Mouse (Mus musculus): ENCODE results near the gene Enpp3. TPM values are rescaled to one million over a fixed set of nuclear protein-coding genes. Genes with fewer than 3 reads are reported as not detected.

The Enpp3 gene
- 7.0 and 7.9 TPM in 2 replicates for polyA plus RNA-seq (2015; fragmentation: Nextera tagmentation; extraction: Ambion mirVana)

DNA sequence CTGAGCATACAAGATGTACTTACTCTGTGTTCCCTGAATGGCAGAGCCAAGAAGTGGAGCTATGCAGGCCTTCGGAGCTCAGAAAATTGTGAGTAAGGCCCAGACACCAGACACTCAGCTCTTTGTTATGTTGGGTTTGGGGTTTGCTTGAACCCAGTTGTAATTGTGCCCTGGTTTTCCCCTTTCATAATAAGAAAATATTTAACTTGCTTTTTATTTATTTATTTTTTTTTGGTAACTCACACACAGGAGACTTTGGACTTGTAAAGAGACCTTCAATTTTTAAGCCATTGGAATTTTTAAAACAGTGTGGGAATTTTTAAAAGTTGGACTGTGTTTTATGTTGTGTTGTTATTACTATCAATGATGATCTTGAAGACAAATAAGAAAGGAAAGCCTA is at the start of gene Enpp3:
Gene Enpp3, minus strand, starts transcription at position 148 of the 400 bp plus-strand sequence.
- no peak for ATAC-seq (ENCODE audit: insufficient number of reproducible peaks, low FRiP score, low TSS enrichment, low read depth)
- Histone ChIP-seq H3K36me3 (no peaks in the 10 kb centered on the region), H3K9ac (no peak within 1 kb of the TSS), H3K4me2 (no peak within 1 kb of the TSS), H3K4me1 (no peaks in the 10 kb centered on the region), H3K9me3 (no peaks in the 10 kb centered on the region), H3K4me3 (no peak within 1 kb of the TSS), H3K27ac (no peak within 1 kb of the TSS), H3K27me3 (no peaks in the 10 kb centered on the region)
- WGBS: 83% methylated on average over 1 of the region's 1 CpGs

DNA sequence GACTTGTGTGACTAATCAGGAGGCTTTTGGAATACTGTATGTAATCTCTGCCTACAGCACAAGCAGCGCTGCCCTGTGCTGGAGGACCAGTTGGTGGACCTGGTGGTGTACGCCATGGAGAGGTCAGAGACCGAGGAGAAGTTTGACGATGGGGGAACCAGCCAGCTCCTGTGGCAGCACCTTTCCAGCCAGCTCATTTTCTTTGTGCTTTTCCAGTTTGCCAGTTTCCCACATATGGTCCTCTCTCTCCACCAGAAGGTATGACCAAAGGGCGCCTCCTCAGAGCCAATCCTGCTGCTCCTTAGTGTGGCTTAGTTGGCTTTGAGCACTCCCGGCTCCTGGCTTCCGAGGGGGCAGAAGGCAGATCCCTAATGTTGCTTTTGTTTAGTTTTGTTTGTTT is 45.7 kb upstream of the Enpp3 start:
- Histone ChIP-seq H3K27me3 (no peaks in the 10 kb centered on the region), H3K4me1 (no peaks in the 10 kb centered on the region), H3K4me2 (no peak overlapping the region), H3K9ac (no peak overlapping the region), H3K36me3 (peaks cover 74% of the 10 kb centered on the region), H3K9me3 (no peaks in the 10 kb centered on the region), H3K4me3 (no peak overlapping the region), H3K27ac (no peak overlapping the region)
- WGBS: 94% methylated on average over 7 of the region's 7 CpGs
- ATAC-seq (ENCODE audit: insufficient number of reproducible peaks, low FRiP score, low TSS enrichment, low read depth): no peak

DNA sequence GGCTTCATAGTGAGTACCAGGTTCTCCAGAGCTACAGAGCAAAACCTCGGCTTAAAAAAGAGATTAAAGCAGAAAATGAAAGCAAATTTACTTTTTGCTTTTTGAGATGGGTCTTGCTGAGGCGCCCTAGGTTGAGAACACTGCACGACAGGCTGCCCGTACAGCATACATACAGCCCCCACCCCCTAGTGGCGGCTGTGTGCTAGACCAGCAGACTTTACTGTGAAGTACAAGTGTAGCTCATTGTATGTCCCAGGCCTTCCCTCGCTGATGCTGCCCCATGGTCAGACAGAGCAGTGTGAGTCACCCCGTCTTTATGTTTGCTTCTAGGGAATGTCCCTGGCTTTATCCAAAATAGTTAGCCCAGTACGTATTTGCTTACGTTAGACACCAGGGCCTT is 43.4 kb upstream of the Enpp3 start:
- H3K27me3 ChIP-seq: no peaks in the 10 kb centered on the region
- H3K9me3 ChIP-seq: no peaks in the 10 kb centered on the region
- no peaks in the 10 kb centered on the region for H3K4me1 ChIP-seq
- no peak overlapping the region for H3K27ac ChIP-seq
- no peak overlapping the region for H3K9ac ChIP-seq
- H3K36me3 ChIP-seq: peaks cover 75% of the 10 kb centered on the region
- H3K4me2 ChIP-seq: no peak overlapping the region
- no peak overlapping the region for H3K4me3 ChIP-seq
- WGBS: 78% methylated on average over 9 of the region's 9 CpGs
- ATAC-seq (ENCODE audit: insufficient number of reproducible peaks, low FRiP score, low TSS enrichment, low read depth): no peak

DNA sequence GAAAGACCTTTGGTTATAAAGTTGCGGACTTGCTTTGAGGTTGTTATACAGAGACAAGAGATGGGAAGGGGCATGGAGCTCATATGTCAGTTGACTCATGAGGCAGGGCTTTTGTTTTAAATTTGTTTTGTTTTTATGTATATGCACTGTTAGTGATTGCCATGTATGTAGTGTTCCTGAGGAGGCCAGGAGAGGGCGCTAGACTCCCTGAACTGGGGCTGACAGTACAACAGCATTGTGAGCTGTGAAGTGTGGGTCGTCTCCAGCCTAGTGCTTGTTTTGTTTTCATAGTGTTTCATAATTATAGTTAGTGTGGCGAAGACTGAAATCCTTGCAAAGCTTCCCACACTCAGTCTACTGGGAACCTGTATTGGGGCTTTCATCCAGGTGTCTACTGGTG is 31.0 kb upstream of the Enpp3 start:
- 78% methylated on average over 4 of the region's 4 CpGs for WGBS
- ATAC-seq (ENCODE audit: insufficient number of reproducible peaks, low FRiP score, low TSS enrichment, low read depth): no peak
- H3K9ac ChIP-seq: no peak overlapping the region

DNA sequence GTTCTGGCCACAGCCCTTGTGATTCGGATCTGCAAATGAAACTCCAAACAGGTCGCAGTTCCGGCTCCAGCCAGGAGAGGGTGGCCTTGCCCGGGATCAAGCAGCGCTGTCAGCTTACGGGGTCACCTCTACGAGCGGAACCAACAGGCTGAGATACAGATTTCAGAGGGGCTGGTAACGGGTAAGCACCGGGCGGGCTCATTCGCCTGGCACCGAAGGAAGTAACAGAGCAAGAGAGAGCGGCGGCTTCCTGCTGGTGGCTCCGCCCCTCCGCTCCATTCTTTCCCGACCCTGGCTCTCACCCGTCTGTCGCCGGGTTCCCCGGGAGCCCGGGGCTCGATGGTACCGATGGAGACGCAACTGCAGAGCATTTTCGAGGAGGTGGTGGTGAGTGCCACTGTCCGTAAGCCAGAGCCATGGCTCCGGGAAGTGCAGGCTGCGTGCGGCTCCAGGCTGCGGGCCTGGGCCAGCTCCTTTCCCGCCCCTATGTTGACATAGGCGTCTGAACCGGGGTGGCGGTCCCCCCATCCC is 27.2 kb upstream of the Enpp3 start, which contains the start of gene Med23:
Gene Med23, plus strand, starts transcription at position 227 of the 531 bp plus-strand sequence.
- no peaks in the 10 kb centered on the region for H3K4me1 ChIP-seq
- H3K9me3 ChIP-seq: no peaks in the 10 kb centered on the region
- H3K36me3 ChIP-seq: peaks cover 27% of the 10 kb centered on the region
- H3K4me2 ChIP-seq: peak within 1 kb of the TSS; percentile 49
- ATAC-seq (ENCODE audit: insufficient number of reproducible peaks, low FRiP score, low TSS enrichment, low read depth): peak; percentile 99
- peak within 1 kb of the TSS; percentile 89 for H3K9ac ChIP-seq
- H3K27ac ChIP-seq: no peak within 1 kb of the TSS
- no peaks in the 10 kb centered on the region for H3K27me3 ChIP-seq
- H3K4me3 ChIP-seq: peak within 1 kb of the TSS; percentile 94
- WGBS: under 1% methylated on average over 36 of the region's 36 CpGs

More for the DNA sequence above, 31.0 kb upstream of the Enpp3 start:
- Histone ChIP-seq H3K36me3 (peaks cover 62% of the 10 kb centered on the region), H3K9me3 (no peaks in the 10 kb centered on the region), H3K27ac (no peak overlapping the region), H3K27me3 (no peaks in the 10 kb centered on the region), H3K4me1 (no peaks in the 10 kb centered on the region), H3K4me3 (no peak overlapping the region), H3K4me2 (no peak overlapping the region)

DNA sequence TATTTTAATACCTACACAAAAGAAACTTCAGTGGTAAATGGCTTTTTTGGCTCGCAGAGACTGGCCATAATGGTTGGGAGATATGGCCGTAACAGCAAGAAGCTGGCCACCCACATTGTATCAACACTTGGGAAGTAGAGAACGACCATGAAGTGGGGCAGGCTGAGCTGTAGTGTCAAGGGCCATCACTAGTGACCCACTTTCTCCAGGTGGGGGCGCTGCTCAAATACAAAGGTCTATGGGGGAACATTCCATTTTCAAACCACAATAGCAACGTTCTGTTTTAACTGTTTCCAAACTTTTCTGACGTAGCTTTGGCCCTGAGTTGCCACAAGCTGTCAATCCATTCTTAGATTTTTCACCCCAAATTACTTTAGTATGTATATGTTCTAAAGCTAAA is 21.8 kb upstream of the Enpp3 start:
- no peak overlapping the region for H3K27ac ChIP-seq
- H3K36me3 ChIP-seq: no peaks in the 10 kb centered on the region
- no peaks in the 10 kb centered on the region for H3K9me3 ChIP-seq
- no peak overlapping the region for H3K9ac ChIP-seq
- no peak overlapping the region for H3K4me3 ChIP-seq
- H3K27me3 ChIP-seq: no peaks in the 10 kb centered on the region
- WGBS: 77% methylated on average over 6 of the region's 6 CpGs
- H3K4me2 ChIP-seq: no peak overlapping the region
- H3K4me1 ChIP-seq: no peaks in the 10 kb centered on the region
- no peak for ATAC-seq (ENCODE audit: insufficient number of reproducible peaks, low FRiP score, low TSS enrichment, low read depth)

DNA sequence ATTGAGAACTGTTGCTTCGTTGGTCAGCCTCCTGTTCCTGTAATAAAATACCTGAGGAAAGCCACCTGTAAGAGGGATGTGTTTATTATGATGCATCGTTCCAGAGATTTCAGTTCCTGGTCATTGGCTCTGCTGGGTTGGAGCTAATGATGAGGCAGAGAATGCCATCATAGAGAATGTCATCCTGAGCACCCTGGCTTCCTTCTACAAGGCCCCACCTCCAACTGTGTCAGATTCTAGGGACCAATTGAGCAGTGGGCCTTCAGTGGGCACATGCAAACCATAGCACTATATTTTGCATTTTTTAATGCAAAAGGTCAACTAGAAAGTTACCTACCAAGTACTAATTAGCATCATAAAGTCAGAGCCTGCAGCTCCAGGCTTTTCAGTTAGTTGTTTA is 20.5 kb upstream of the Enpp3 start:
- no peak overlapping the region for H3K4me2 ChIP-seq
- H3K36me3 ChIP-seq: no peaks in the 10 kb centered on the region
- no peaks in the 10 kb centered on the region for H3K9me3 ChIP-seq
- no peaks in the 10 kb centered on the region for H3K4me1 ChIP-seq
- H3K27ac ChIP-seq: no peak overlapping the region
- ATAC-seq (ENCODE audit: insufficient number of reproducible peaks, low FRiP score, low TSS enrichment, low read depth): no peak
- 65% methylated on average over 2 of the region's 2 CpGs for WGBS
- no peaks in the 10 kb centered on the region for H3K27me3 ChIP-seq
- no peak overlapping the region for H3K9ac ChIP-seq
- no peak overlapping the region for H3K4me3 ChIP-seq

DNA sequence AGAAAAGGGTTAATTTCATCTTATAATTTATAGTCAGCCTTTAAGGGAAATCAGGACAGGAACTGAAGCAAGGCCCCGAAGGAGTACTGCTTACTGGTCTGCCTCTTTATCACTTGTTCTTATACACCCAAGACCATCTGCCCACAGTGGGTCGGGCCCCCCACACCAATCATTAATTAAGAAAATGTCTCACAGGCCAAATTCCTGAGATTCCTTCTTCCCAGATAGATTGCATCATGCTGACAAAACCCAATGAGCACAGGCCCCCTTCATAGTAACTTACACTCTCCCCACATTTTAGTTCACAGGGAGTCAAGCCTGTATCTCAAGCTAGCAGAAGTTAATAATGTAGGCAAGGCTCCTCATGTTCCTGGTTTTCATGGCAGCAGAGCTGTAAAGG is 625 bp downstream of the Enpp3 start:
- Histone ChIP-seq H3K4me1 (no peaks in the 10 kb centered on the region), H3K27ac (no peak overlapping the region), H3K9ac (no peak overlapping the region), H3K4me3 (no peak overlapping the region), H3K9me3 (no peaks in the 10 kb centered on the region), H3K4me2 (no peak overlapping the region), H3K36me3 (no peaks in the 10 kb centered on the region), H3K27me3 (no peaks in the 10 kb centered on the region)
- WGBS: 16% methylated on average over 2 of the region's 2 CpGs
- ATAC-seq (ENCODE audit: insufficient number of reproducible peaks, low FRiP score, low TSS enrichment, low read depth): no peak

DNA sequence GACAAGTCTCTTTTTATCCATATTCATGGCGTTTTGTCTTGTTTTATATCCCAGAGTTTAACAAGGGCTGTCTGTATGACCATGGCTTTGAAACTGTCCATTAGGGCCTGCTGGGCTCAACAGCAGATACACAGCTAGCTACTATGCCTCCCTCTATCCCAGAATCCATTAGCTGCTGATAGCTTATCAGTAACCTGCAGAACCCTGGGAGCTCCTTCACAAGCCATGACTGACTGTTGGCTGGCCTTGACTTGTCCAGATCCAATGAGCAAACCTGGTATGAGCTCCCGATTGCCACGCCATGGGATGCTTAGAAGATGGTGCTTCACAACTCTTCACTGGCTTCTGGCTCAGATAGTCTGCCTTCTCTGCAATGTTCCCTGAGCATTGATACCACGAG is 1.8 kb downstream of the Enpp3 start:
- no peaks in the 10 kb centered on the region for H3K36me3 ChIP-seq
- peaks cover 4% of the 10 kb centered on the region for H3K4me1 ChIP-seq
- H3K9ac ChIP-seq: no peak overlapping the region
- 94% methylated on average over 4 of the region's 4 CpGs for WGBS
- ATAC-seq (ENCODE audit: insufficient number of reproducible peaks, low FRiP score, low TSS enrichment, low read depth): no peak
- no peaks in the 10 kb centered on the region for H3K9me3 ChIP-seq
- H3K27ac ChIP-seq: no peak overlapping the region
- H3K4me3 ChIP-seq: no peak overlapping the region
- no peaks in the 10 kb centered on the region for H3K27me3 ChIP-seq
- no peak overlapping the region for H3K4me2 ChIP-seq

DNA sequence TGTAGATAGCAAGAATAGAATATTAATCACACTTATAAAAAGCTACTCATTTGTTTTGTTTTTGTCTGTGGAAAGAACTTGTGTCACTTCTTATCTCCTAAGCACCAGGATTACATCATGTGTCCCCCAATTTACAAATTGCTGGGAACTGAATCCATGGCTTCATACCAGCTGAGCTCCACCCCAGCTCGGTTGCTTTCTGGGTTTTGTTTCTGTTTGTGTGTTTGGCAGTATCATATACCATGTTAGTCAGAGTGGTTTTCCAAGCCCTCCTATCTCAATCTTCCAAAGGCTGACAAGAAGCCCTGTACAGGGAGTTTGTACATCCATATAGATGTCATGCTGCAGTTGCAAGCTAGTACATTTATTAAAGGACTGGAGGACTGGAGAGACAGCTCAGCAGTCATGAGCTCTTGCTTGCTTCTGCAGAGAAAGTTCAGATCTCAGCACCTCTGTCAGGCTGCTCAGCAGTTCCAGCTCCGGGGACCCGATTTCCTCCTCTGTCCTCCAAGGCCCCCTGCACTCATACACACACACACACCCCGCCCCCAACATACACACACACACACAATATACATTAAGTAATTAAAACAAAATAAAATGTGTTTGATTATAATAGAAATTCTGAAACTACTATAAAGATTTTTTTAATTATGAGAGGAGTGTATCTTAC is 6.1 kb downstream of the Enpp3 start:
- whole genome bisulfite sequencing: 60% methylated on average over 4 of the region's 4 CpGs
- no peak overlapping the region for H3K9ac ChIP-seq
- peaks cover 12% of the 10 kb centered on the region for H3K4me1 ChIP-seq
- H3K36me3 ChIP-seq: no peaks in the 10 kb centered on the region
- H3K27ac ChIP-seq: no peak overlapping the region
- no peak overlapping the region for H3K4me3 ChIP-seq
- ATAC-seq (ENCODE audit: insufficient number of reproducible peaks, low FRiP score, low TSS enrichment, low read depth): no peak
- H3K27me3 ChIP-seq: no peaks in the 10 kb centered on the region
- peak overlapping the region; percentile 36; the same call in 1 of the 2 replicates for H3K4me2 ChIP-seq
- H3K9me3 ChIP-seq: no peaks in the 10 kb centered on the region

DNA sequence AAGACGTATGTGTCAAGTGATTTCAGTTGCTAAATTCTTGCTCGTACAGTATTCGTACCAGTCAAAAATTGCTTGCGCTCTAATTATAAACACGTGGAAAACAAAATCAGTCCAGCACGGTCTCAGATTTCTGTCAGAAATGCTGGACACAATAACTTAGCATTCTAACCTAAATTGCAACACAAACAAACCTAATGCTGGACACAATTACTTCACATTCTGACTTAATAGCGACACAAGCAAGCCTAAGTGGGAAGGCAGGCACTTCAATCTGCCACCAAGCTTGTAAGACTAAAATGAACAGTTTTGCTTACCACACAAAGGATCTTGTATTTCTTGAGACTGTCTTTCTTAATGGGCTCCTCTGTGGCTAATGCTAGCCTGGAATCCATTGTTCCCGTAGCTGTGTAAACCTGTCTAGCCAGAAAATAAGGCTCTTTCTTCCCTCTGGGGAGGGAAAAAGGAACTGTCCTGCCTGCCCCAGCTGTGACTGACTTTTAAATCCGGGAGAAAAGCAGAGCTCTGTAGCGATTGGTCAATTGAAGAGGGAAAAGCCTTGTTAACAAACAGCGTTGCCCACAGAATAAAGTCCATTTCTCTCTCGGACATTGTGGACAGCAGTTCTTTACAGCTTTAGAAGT is 6.8 kb downstream of the Enpp3 start:
- peak overlapping the region; percentile 21 for H3K4me3 ChIP-seq
- no peaks in the 10 kb centered on the region for H3K36me3 ChIP-seq
- no peaks in the 10 kb centered on the region for H3K9me3 ChIP-seq
- peak overlapping the region; percentile 38; the same call in 1 of the 2 replicates for H3K27ac ChIP-seq
- no peaks in the 10 kb centered on the region for H3K27me3 ChIP-seq
- H3K4me2 ChIP-seq: peak overlapping the region; percentile 36
- H3K4me1 ChIP-seq: peaks cover 12% of the 10 kb centered on the region
- no peak overlapping the region for H3K9ac ChIP-seq
- 6% methylated on average over 12 of the region's 12 CpGs for WGBS
- no peak for ATAC-seq (ENCODE audit: insufficient number of reproducible peaks, low FRiP score, low TSS enrichment, low read depth)

DNA sequence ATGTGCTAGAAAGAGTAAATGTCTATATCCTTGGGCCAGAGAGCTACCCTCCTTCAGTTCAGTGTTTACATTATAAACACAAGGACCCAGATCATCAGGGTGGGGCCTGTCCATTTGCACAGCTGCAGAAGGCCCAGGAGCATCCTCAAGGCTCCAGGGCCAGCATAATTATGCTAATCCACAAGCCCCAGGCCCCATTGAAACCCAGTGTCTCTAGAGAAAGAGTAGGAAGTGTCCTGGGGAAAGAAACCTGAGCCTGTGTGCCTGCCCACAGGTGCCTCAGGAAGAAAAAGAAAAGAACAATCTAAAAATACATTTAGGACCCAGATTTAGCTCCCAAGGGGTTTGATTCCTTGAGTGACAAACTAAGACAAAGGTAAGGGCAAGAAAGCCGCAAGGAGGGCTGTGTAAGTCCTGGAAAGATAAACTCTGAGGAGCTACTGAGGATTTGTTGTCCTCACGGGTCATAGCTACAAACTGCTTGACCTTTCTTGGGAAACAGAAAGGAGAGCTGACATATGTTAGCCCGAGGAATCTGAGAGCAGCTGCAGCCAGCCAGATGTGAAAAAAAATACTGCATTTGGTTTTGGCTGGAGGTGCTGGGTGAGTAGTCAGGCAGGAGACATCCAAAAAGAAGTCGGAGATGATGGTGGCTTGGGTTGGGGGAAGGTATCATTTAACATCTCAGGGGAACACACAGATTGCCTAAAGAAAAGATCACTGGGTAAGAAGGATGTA is 7.8 kb downstream of the Enpp3 start:
- Histone ChIP-seq H3K9me3 (no peaks in the 10 kb centered on the region), H3K27ac (peak overlapping the region; percentile 3; the same call in 1 of the 2 replicates), H3K4me3 (no peak overlapping the region), H3K4me2 (peak overlapping the region; percentile 36), H3K27me3 (no peaks in the 10 kb centered on the region), H3K36me3 (no peaks in the 10 kb centered on the region), H3K9ac (no peak overlapping the region), H3K4me1 (peaks cover 12% of the 10 kb centered on the region)
- ATAC-seq (ENCODE audit: insufficient number of reproducible peaks, low FRiP score, low TSS enrichment, low read depth): no peak
- 12% methylated on average over 4 of the region's 4 CpGs for WGBS
